Mouse (Mus musculus): ENCODE measurements around the gene Gng8.

- TF ChIP-seq POLR2A (IDR thresholded peaks at IDR 0.05; ENCODE audit: control insufficient read depth in 1 of 2, insufficient read depth in 1 of 2, low read depth in 1 of 2, low read length in 2 of 2, poor library complexity in 1 of 2) (no peak), BHLHE40 (IDR thresholded peaks at IDR 0.05; ENCODE audit: borderline replicate concordance, low read depth, low read length) (no peak), TAL1 (IDR thresholded peaks at IDR 0.05; ENCODE audit: low read length) (no peak), KAT2A (conservative IDR thresholded peaks at IDR 0.05; ENCODE audit: low read depth, low read length) (no peak), MEF2A (IDR thresholded peaks at IDR 0.05; ENCODE audit: extremely low read depth, insufficient replicate concordance, low read depth, low read length, poor library complexity, severe bottlenecking) (no peak), MAX (IDR thresholded peaks at IDR 0.05; ENCODE audit: low read length) (no peak)
Observed at GRCm38 (mm10) chr7:16909909-16910308, 18.3 kb downstream of the Gng8 start.

Measured in MEL (cell line).